22 mouse cellular contexts compared by ENCODE assay signal in genomic region chr8:124866669-124867068, GRCm38 (mm10). TPM values are rescaled to one million over a fixed set of nuclear protein-coding genes. Genes with fewer than 3 reads are reported as not detected.
DNase-seq lines count a peak whose midpoint lies in the region; ATAC-seq and TF ChIP-seq lines count a peak whose summit lies in the region.
"Had no signal": no experiment of that assay in that cellular context is flagged by ENCODE, and none has a peak within 500 bp of the region (broad histone marks: within the 10 kb centered on the region; RNA-seq: fewer than 3 reads in every experiment).

No protein-coding gene starts in this region.

- H3K9me3 ChIP-seq in heart, embryonic 15.5 days (replicated peaks): no peaks in the 10 kb centered on the region
- H3K9me3 ChIP-seq in G1E (replicated peaks): no peaks in the 10 kb centered on the region
- H3K9me3 ChIP-seq: embryonic facial prominence, embryonic 10.5 days; forebrain, embryonic 15.5 days; hindbrain, embryonic 13.5 days; kidney, embryonic 15.5 days; midbrain, embryonic 12.5 days; neural tube, embryonic 12.5 days had no signal

- H3K4me2 ChIP-seq in heart, embryonic 15.5 days: no peak overlapping the region
- H3K4me2 ChIP-seq: forebrain, embryonic 15.5 days; hindbrain, embryonic 13.5 days; kidney, embryonic 15.5 days; midbrain, embryonic 12.5 days; neural tube, embryonic 12.5 days had no signal

- H3K36me3 ChIP-seq in heart, embryonic 15.5 days: peaks cover 8% of the 10 kb centered on the region
- peaks cover 64% of the 10 kb centered on the region for H3K36me3 ChIP-seq in G1E (replicated peaks)

- no peak for ATAC-seq in heart, embryonic 15.5 days (replicated peaks; ENCODE audit: insufficient number of reproducible peaks, insufficient read depth, low FRiP score, low read depth)
- ATAC-seq in G1E (ENCODE audit: extremely low read depth, insufficient number of reproducible peaks, low FRiP score, poor library complexity, severe bottlenecking): peak; percentile 45
- peak; percentile 50 for ATAC-seq in megakaryocyte-erythroid progenitor cell, adult 5-6 weeks (replicated peaks; ENCODE audit: low FRiP score, low TSS enrichment, poor library complexity, severe bottlenecking)
- ATAC-seq: forebrain, embryonic 15.5 days had no signal

- H3K27me3 ChIP-seq in heart, embryonic 15.5 days: no peaks in the 10 kb centered on the region
- H3K27me3 ChIP-seq in G1E (ENCODE audit: insufficient read depth, low read length): no peaks in the 10 kb centered on the region
- H3K27me3 ChIP-seq: forebrain, embryonic 15.5 days; hindbrain, embryonic 13.5 days; kidney, embryonic 15.5 days; midbrain, embryonic 12.5 days; neural tube, embryonic 12.5 days had no signal

- no peak overlapping the region for H3K9ac ChIP-seq in heart, embryonic 15.5 days
- H3K9ac ChIP-seq: forebrain, embryonic 15.5 days; hindbrain, embryonic 13.5 days; kidney, embryonic 15.5 days; midbrain, embryonic 12.5 days; neural tube, embryonic 12.5 days had no signal

- peaks cover 53% of the 10 kb centered on the region for H3K4me1 ChIP-seq in heart, embryonic 15.5 days (replicated peaks)
- peaks cover 48% of the 10 kb centered on the region for H3K4me1 ChIP-seq in G1E (ENCODE audit: insufficient read depth, low read depth, low read length)

- H3K27ac ChIP-seq in heart, embryonic 15.5 days: peak overlapping the region; percentile 18
- H3K27ac ChIP-seq: embryonic facial prominence, embryonic 10.5 days; forebrain, embryonic 15.5 days; hindbrain, embryonic 13.5 days; kidney, embryonic 15.5 days; midbrain, embryonic 12.5 days; neural tube, embryonic 12.5 days had no signal

- WGBS in heart, embryonic 15.5 days: 32% methylated on average over 3 of the region's 3 CpGs

- DNase-seq in heart, adult 18-20 months: no peak
- DNase-seq in G1E (ENCODE audit: low spot score) (peak; percentile 54), MEL-GATA-1-ER (ENCODE audit: extremely low read depth, low read depth) (peak; percentile 89)
- no peak for DNase-seq in frontal cortex, postnatal 36 days (ENCODE audit: low spot score in 2 of 2)
- no peak for DNase-seq in right cerebral cortex, postnatal 14 days
- DNase-seq: cerebellum, adult 9-10 months; gastrocnemius, postnatal 25 days; kidney, adult 11 months; kidney, postnatal 36 days; layer of hippocampus, postnatal 36 days; lung, adult 18-20 months; right cerebral cortex, postnatal 25 days; spleen, adult 18-20 months; thymus, postnatal 25 days had no signal

- no peak overlapping the region for H3K4me3 ChIP-seq in heart, embryonic 15.5 days
- no peak overlapping the region; the same call in 1 of the 2 replicates for H3K4me3 ChIP-seq in G1E (ENCODE audit: low read depth, low read length)
- H3K4me3 ChIP-seq: embryonic facial prominence, embryonic 10.5 days; forebrain, embryonic 15.5 days; hindbrain, embryonic 13.5 days; kidney, embryonic 15.5 days; midbrain, embryonic 12.5 days; neural tube, embryonic 12.5 days had no signal

- TF ChIP-seq CTCF in G1E (IDR thresholded peaks at IDR 0.05; ENCODE audit: low read depth, low read length): no peak

RNA-seq across cellular contexts. Expression of gene 2810004N23Rik, which starts 3.7 kb away (rescaled TPM):
- polyA plus RNA-seq in heart, embryonic 15.5 days (2015; fragmentation: Nextera tagmentation; extraction: Ambion mirVana): 46.3 and 51.6 TPM in 2 replicates
- 10 to 100 TPM; 44.3 to 48.5 TPM for total RNA-seq in heart, adult 18-20 months (2021)
- total RNA-seq in G1E (2014; fragmentation: Nextera tagmentation): 49.3 and 61.9 TPM in 2 replicates
- 73.7 and 74.1 TPM in 2 replicates for total RNA-seq in G1E (2017)
- 41.9 and 52.6 TPM in 2 replicates for polyA plus RNA-seq in G1E (2012)
- 55.2 and 62.5 TPM in 2 replicates for total RNA-seq in megakaryocyte-erythroid progenitor cell, adult 5-6 weeks (2014; fragmentation: Nextera tagmentation)
- total RNA-seq in megakaryocyte-erythroid progenitor cell, adult 5-6 weeks (2017): 88.0 and 94.9 TPM in 2 replicates

RNA-seq across cellular contexts. Expression of gene Gnpat, which starts 3.8 kb away (rescaled TPM):
- 101 and 103 TPM in 2 replicates for polyA plus RNA-seq in heart, embryonic 15.5 days (2015; fragmentation: Nextera tagmentation; extraction: Ambion mirVana)
- total RNA-seq in heart, adult 18-20 months (2021): 100 to 1,000 TPM; 177 to 188 TPM
- total RNA-seq in G1E (2014; fragmentation: Nextera tagmentation) (125 and 146 TPM in 2 replicates), G1E (2017) (129 and 131 TPM in 2 replicates)
- polyA plus RNA-seq in G1E (2012): 80.5 and 128 TPM in 2 replicates
- total RNA-seq in megakaryocyte-erythroid progenitor cell, adult 5-6 weeks (2014; fragmentation: Nextera tagmentation): 96.0 and 98.2 TPM in 2 replicates
- 51.5 and 55.6 TPM in 2 replicates for total RNA-seq in megakaryocyte-erythroid progenitor cell, adult 5-6 weeks (2017)

RNA-seq across cellular contexts. Expression of gene Exoc8, which starts 30.8 kb away (rescaled TPM):
- polyA plus RNA-seq in heart, embryonic 15.5 days (2015; fragmentation: Nextera tagmentation; extraction: Ambion mirVana): 6.5 and 7.6 TPM in 2 replicates
- total RNA-seq in heart, adult 18-20 months (2021): 10 to 100 TPM; 18.4 to 18.7 TPM
- total RNA-seq in G1E (2014; fragmentation: Nextera tagmentation) (14.4 and 15.1 TPM in 2 replicates), G1E (2017) (22.8 and 24.8 TPM in 2 replicates)
- polyA plus RNA-seq in G1E (2012): 10.4 and 10.9 TPM in 2 replicates
- total RNA-seq in megakaryocyte-erythroid progenitor cell, adult 5-6 weeks (2014; fragmentation: Nextera tagmentation): 10.5 and 12.0 TPM in 2 replicates
- total RNA-seq in megakaryocyte-erythroid progenitor cell, adult 5-6 weeks (2017): 11.8 and 14.8 TPM in 2 replicates

RNA-seq across cellular contexts. Expression of gene Sprtn, which starts 31.0 kb away (rescaled TPM):
- polyA plus RNA-seq in heart, embryonic 15.5 days (2015; fragmentation: Nextera tagmentation; extraction: Ambion mirVana): 7.2 and 9.6 TPM in 2 replicates
- 10 to 100 TPM; 10.5 to 12.9 TPM for total RNA-seq in heart, adult 18-20 months (2021)
- 42.4 and 43.5 TPM in 2 replicates for total RNA-seq in G1E (2014; fragmentation: Nextera tagmentation)
- 34.7 and 35.8 TPM in 2 replicates for total RNA-seq in G1E (2017)
- polyA plus RNA-seq in G1E (2012): 13.0 and 21.7 TPM in 2 replicates
- total RNA-seq in megakaryocyte-erythroid progenitor cell, adult 5-6 weeks (2014; fragmentation: Nextera tagmentation): 21.6 and 29.3 TPM in 2 replicates
- 21.5 and 21.7 TPM in 2 replicates for total RNA-seq in megakaryocyte-erythroid progenitor cell, adult 5-6 weeks (2017)

Comparison
In these comparisons a context has a peak if more than half of its experiments do, and no peak if none do; other contexts are left out.
1. DNase-seq: peak in G1E (single experiment) and MEL-GATA-1-ER (single experiment); none in heart, adult 18-20 months (0 of 2), frontal cortex, postnatal 36 days (0 of 2) and right cerebral cortex, postnatal 14 days (single experiment).